Mouse (Mus musculus) cerebellum, adult 18-20 months (tissue): ENCODE results near the gene Lcn11.
"Not testable (repeated sequence)": the region's sequence is repeated elsewhere in the genome, so short reads cannot be mapped to it uniquely, and the experiment has no call there.

Source experiments
- DNase-seq, 2 experiments: peaks; one replicate each; pipeline ENCODE4 v3.0.0; 2021

Gene Lcn11

DNA sequence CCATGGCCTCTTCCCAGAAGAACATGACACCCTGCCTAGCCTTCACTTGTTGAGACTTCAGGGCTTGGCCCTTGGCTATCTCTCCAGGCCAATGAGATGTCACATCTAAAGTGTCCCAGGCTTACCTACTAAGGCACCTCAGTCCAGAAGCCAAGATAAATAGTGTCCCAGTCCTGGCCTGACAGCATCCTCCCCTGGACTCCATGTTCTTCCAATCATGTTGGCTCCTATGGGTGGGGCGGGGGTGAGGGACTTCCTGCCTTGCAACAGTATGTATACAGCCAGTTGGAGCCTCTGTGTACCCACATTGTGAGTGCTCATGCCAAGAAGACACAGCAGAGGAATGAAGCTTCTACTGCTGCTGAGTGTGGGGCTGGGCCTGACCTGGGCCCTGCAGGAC lies at the start of gene Lcn11:
Gene Lcn11, plus strand, starts transcription at position 301 of the 400 bp plus-strand sequence.
- no peak for DNase-seq

DNA sequence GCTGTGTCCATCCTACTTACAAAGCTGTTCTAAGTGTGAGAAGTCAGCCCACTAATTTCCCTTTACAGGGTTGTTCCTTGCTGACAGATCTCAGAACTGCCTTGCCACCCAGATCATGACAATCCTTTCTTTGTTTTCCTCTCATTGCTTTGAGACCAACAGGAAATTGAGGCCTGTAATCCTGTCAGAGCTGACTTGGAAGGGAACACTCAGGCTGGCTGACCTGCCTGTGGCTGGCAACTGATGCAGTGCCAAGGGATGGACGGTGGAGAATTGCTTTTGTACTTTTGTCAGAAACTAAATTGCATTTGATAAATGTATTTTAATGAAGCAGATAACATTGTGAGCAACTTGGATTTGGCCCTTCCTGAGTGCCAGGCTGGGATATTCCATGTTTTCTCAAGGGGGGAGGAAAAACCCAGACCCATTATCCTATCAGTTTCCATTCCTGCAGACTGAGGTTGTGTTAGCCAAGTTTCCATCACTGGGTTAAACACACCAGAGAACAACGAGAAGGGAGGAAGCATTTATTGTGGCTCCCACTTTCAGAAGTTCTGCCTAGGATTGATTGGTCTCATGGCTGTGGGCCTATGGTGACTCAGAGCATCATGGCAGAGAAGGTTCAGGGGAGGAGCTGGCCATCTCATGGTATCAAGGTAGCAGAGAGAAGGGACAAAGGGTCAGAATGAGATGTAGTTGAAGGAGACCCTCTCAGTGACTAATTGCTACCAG lies 43.5 kb upstream of the Lcn11 start:
- no peak for DNase-seq

GRCm38 (mm10) chr2:25736709-25737108 lies 40.1 kb upstream of the Lcn11 start, which contains the start of gene Obp2b:
TSS of gene Obp2b (plus strand) at chr2:25737009.
- DNase-seq: not testable (repeated sequence)

DNA sequence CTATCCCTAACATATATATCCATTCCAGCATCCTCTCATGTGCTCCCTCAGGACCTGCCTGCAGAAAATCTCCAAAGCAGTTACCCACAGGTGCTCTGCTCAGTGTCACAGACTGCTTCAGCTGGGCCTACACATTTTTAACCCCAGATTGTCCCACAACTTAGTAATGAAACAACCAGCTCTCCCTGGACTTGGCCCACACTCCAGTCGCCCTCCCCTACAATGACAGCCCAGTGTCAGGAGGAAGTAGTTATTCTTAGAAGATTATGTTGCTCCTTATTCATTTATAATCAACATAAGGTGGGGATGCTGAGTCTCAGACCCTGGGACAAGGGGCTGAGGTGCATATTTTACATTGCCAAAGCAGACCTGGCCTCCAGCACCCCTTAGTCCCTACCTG lies 35.1 kb upstream of the Lcn11 start:
- no peak for DNase-seq

DNA sequence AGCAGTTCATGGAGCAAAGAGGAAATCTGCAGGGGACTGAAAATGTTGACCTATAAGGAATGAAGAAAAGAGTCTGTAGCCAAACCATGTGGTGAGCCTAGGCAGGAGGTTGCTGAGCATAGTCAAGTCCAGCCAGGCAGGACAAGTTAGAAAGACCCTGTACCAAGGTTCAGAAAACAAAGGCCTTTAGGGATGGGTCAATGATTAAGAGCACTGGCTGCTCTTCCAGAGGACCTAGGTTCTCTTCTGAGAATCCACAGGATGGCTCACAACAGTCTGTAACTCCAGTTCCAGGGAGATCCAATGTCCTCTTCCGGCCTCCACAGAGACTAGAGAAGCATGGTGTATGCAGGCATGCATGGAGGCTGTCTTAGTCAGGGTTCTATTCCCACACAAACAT lies 22.6 kb upstream of the Lcn11 start:
- DNase-seq: no peak

DNA sequence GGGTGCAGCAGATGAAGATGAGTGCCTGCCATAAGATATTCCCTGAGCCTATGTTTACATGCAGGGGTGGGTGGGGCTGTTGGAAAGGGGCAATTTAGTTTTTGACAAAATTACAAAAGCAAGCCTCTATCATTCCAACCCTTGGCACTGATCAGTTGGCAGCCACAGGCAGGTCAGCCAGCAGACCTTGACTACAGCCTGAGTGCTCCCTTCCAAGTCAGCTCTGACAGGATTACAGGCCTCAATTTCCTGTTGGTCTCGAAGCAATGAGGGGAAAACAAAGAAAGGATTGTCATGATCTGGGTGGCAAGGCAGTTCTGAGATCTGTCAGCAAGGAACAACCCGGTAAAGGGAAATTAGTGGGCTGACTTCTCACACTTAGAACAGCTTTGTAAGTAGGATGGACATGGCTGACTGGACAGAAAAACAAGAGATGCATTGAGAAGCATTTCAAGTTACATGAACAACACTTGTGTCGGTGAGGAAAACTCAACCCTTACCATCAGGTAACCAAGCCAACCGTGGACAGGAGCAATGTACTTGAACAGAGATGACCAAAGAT lies 18.7 kb upstream of the Lcn11 start:
- no peak for DNase-seq

DNA sequence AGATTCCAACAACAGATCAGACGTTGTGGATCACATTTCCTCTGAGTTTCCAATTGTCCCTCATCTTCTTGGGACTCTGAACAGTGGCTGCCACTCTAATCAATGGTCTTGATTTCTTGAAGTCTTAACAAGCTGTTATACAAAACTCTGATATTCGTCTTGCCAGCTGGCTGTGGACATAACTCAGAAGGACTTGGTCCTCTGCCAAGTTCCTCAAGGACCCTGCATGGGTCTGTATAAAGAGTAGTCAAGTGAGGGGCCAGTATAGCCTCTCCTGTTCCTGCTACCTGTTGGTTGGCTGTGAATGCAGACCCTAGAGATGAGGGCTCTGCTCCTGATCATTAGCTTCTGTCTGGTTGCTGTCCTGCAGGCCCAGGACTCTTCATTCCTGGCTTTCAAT lies 11.5 kb upstream of the Lcn11 start, which contains the start of gene Lcn3:
Gene Lcn3, plus strand, starts transcription at position 301 of the 400 bp plus-strand sequence.
- no peak for DNase-seq

DNA sequence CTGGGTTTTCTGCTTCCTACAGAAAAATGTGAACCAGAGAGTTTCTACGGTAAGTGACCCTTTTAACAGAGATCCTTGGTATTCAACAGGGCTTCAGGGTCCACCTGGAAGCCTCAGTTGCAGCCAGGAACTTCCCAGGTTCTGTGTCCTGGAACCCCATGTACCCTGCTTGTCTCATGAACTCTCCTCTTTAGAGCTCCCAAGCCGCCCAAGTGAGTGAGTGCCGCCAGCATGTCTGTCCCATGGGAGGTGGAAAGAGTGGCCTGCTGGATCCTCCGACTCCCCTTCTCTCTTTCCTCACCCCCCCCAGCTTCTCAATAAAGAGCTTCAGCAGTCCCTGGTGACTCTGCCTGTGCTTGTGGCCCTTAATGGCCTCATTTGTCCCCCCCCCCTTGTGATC lies 9.1 kb upstream of the Lcn11 start:
- no peak for DNase-seq

DNA sequence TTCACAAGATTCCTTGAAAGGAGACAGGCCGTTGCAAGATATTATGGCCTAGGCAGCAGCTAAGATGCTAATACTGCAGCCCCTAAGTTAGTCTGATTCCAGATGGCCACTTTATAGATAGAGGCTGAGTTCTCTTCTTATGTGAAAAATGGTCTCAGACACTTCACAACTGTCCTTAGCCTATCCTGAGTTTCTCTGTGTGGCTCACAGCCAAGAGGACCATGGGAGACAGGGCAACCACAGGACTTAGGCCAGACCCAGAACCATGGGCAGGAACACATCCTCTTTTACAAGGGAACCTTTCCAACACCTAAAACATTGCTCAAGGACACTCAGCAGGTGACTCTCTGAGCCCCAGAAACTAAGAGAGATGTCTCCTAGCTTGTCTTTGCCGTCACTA lies 3.3 kb upstream of the Lcn11 start:
- no peak for DNase-seq

DNA sequence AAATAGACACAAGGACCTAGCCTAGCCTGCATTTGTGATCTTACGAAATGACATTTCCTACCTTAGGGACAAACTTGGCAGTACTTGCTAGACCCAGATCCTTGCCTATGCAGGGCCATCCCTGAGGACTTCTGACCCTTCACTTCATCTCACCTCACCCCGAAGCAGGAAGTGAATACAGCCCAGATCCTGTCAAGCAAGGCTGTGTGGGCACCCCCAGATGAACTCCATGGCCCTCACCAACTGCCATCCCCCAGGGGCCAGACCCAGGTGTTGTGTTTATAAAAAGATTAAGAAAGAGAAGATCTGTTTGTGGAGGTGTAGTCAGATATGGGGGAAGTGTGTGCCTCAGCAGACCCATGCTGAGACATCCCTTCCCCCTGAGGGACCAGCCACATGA lies 2.2 kb upstream of the Lcn11 start:
- no peak for DNase-seq

- DNase-seq: no peak
Observed at GRCm38 (mm10) chr2:25775991-25776390, 826 bp upstream of the Lcn11 start.

- no peak for DNase-seq
Observed at GRCm38 (mm10) chr2:25779076-25779475, 2.3 kb downstream of the Lcn11 start.

GRCm38 (mm10) chr2:25780921-25781320 lies 4.1 kb downstream of the Lcn11 start:
- DNase-seq: peak; percentile 26 to 42

DNA sequence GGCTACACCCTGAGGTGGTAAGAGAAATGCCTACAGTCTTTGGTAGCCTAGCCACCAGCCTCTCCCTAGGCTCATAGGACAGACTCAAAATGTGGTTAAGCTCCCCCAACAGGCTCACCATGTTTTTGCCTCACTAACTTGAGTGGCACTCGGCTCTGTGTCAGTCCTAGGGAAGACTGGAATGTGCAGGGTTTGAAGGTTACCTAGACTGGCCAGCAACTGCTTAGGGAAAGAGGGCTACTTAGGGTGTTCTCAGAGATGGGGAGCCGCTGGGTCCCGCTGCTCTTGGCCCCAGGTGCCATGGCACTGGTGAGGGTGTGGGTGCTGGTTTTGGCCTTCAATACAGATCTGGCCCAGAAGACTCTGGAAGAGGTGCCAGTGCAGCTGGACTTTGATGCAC lies 5.1 kb downstream of the Lcn11 start, which contains the start of gene Gm13539:
Gene Gm13539, plus strand, starts transcription at position 301 of the 400 bp plus-strand sequence.
- no peak for DNase-seq

DNA sequence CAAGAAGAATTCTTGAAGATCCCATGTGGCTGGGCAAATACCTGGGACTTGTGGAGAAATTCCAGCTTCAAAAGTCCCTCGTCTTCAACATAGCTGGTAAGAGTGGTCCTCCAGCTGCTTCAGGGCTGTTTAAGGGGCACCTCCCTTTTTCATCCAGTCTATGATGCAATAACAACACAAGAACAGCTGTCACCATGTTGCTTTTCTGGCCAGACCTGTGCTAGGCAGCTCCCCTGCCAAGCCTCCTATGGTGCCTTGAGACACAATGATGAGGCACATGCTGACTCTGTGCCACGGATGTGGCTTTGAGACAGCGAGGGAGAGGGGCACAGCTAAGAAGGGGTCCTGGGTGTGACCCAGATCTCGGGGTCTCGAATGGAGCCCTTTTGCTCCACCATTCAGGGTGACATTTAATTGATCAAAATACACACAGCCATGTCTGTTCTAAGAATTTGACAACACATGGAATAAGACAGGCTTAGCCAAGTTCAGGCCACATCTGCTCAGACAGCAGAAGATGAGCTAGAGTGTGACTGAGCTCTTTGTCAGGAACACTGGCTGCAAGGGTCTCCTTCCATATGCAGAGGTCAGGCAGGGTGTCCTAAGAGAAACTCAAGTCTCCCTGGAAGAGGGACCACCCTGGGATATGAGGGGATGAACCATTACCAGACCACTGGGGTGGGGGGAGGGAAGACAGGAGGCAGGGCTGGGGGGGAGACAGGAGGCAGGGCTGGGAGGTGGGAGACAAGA lies 8.9 kb downstream of the Lcn11 start:
- DNase-seq: no peak

GRCm38 (mm10) chr2:25789092-25789491 lies 12.3 kb downstream of the Lcn11 start:
- DNase-seq: no peak

- no peak for DNase-seq
Observed at GRCm38 (mm10) chr2:25797635-25798034, 20.8 kb downstream of the Lcn11 start.

DNA sequence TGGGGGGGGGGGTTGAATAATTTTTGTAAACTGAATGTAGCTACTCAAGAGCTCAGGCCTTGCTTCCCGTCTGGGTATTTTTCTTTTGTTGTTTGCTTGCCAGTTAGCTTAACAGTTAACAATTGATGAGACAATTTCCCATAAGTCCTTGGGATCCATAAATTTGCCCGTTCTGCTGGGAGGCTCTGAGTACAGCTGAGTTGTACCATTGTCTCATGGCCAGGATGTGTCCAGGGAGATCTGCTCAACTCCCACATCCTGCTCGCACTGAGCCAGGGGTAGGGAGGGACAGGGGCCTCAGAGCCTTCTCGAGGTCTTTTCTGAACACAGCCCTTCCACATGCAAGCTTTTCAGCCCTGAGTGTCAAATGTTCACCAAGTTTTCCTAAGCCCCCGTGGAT lies 21.2 kb downstream of the Lcn11 start:
- no peak for DNase-seq

DNA sequence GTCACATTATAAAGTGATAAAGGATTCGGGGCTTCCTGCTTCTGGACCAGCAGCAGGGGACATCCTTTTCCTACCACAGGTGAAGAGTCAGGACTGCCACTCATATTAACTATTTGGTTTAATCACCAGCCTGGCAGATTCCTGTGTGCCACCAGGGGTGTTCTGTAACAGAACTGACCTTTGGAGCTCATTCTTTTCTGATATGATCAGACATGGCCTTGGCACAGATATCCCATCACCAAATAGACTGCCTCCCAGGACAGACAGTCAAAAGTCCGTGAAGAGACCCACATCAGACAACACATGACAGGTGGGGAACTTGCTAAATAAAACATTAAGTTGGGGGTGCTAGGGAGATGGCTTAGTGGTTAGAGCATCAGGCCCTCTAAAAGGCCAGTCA lies 34.9 kb downstream of the Lcn11 start:
- no peak for DNase-seq

DNA sequence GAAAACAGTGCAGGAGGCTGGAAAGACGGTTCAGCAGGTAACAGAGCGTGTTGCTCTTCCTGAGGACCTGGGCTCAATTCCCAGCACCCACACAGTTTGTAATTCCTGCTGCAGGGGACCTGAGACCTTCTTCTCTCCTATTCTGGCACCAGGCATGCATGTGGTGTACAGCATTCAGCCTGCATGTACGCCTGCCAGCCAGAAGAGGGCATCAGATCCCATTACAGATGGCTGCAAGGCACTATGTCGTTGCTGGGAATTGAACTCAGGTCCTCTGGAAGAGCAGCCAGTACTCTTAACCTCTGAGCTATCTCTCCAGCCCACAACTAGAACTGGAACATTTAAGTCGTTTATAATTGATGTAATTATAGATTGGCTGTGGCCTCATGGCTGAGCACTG lies 36.5 kb downstream of the Lcn11 start:
- DNase-seq: no peak

DNA sequence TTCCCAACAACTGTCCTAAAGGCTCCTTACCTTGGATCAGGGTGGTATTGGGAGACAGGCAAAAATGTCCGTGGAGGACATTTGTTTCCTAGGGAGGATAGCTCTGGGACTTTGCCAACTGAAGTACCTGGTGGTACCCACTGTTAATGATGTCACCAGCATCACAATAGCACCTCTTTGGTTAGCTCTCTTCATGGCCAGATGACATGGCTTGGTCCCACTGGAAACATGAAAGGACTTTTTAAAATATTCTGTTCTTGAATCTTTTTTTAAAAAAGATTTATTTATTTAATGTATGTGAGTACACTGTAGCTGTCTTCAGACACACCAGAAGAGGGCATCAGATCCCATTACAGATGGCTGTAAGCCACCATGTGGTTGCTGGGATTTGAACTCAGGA lies 38.9 kb downstream of the Lcn11 start, which contains the start of gene Glt6d1:
Gene Glt6d1, minus strand, starts transcription at position 101 of the 400 bp plus-strand sequence.
- not testable (repeated sequence) for DNase-seq

DNA sequence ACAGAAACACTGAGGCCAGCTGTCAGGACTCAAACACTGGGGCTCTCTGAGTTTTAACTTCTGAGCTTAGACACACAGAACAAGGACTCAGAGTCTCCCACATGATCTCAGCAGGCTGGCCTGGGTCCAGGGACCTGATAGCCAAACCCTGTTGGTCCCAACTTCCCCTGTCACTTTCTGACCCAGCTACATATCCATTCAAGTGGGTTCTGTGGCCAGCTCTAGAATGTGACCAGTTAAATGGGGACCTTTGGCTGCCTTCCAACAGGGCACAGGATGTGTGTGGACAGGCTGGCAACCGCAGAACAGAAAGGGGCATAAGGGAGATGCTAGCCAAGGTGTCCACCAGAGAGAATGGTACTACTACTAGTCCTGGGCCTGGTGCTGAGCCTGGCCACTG lies 46.0 kb downstream of the Lcn11 start, which contains the start of gene Lcn9:
Gene Lcn9, plus strand, starts transcription at position 348 of the 400 bp plus-strand sequence.
- no peak for DNase-seq

DNA sequence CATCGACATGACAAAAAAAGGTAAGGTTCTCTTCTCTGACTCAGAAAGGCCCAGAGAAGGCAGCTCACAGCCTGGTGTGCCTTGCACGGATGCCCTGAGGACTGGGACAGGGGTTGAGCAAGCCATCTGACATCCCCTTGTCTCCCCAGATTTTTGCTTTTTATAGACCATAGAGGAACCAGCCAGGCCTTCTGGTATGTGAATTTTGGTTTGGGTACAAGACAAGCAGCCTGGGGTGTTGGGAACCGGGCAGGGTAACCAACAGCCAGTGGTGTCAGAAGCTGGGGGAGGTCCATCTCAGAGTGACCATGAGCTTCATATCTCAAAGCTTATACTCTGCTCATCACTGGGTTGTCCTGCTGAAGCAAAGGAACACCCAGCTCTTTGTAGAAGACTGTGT lies 47.9 kb downstream of the Lcn11 start:
- no peak for DNase-seq
